ENCODE assay signal across 8 mouse cellular contexts in genomic region chr13:98814275-98815040, GRCm38 (mm10). TPM values are rescaled to one million over a fixed set of nuclear protein-coding genes. Genes with fewer than 3 reads are reported as not detected.
DNase-seq lines count a peak whose midpoint lies in the region; ATAC-seq and TF ChIP-seq lines count a peak whose summit lies in the region.

No protein-coding gene starts in this region.

- H3K4me3 ChIP-seq in heart, adult 2 months: peak overlapping the region; percentile 93
- peak overlapping the region; percentile 95 for H3K4me3 ChIP-seq in kidney, adult 2 months (ENCODE audit: insufficient read depth, low read depth, low read length)
- H3K4me3 ChIP-seq in liver, embryonic 12.5 days: peak overlapping the region; percentile 99

- WGBS in heart, adult 2 months: under 1% methylated on average over 80 of the region's 81 CpGs
- WGBS in kidney, adult 2 months: under 1% methylated on average over 81 of the region's 81 CpGs
- whole genome bisulfite sequencing in liver, embryonic 12.5 days (ENCODE audit: insufficient replicate concordance): under 1% methylated on average over 76 of the region's 81 CpGs

- peaks cover 3% of the 10 kb centered on the region for H3K79me2 ChIP-seq in heart, adult 2 months (replicated peaks; ENCODE audit: control insufficient read depth, insufficient read depth, low read length)

- DNase-seq in 3134 (ENCODE audit: extremely low read depth, insufficient read length, low spot score): peak; percentile 72
- peak; percentile 63 for DNase-seq in NIH3T3 (ENCODE audit: low read depth)
- DNase-seq in embryo, embryonic 10.5 days (ENCODE audit: low spot score): peak; percentile 66
- peak; percentile 80 to 82 for DNase-seq in heart, adult 2 months
- peak; percentile 72 for DNase-seq in kidney, adult 2 months
- DNase-seq in naive thymus-derived CD4-positive, alpha-beta T cell, adult 2 months (ENCODE audit: low read depth): peak; percentile 69
- peak; percentile 21 to 34 for DNase-seq in thymus, adult 18-20 months

- ATAC-seq in liver, embryonic 12.5 days: peak; percentile 31

- no peak for TF ChIP-seq EP300 in heart, adult 2 months (IDR thresholded peaks at IDR 0.05; ENCODE audit: insufficient read depth, low read depth, low read length)

- intact Hi-C loops in heart, adult 2 months (cut with DNase I): loop anchor here (2.0 to 5.0 kb wide), 2 partner anchors 42 to 112 kb away; partner anchors contain the start of gene Tnpo1

- H3K9me3 ChIP-seq in liver, embryonic 12.5 days (replicated peaks): no peaks in the 10 kb centered on the region

- peak overlapping the region; percentile 97 for H3K27ac ChIP-seq in heart, adult 2 months
- H3K27ac ChIP-seq in kidney, adult 2 months (ENCODE audit: insufficient read depth, low read depth, low read length): peak overlapping the region; percentile 97
- H3K27ac ChIP-seq in liver, embryonic 12.5 days: peak overlapping the region; percentile 99

- H3K4me1 ChIP-seq in heart, adult 2 months (ENCODE audit: control insufficient read depth, insufficient read depth, low read length): peaks cover 8% of the 10 kb centered on the region
- peaks cover 31% of the 10 kb centered on the region for H3K4me1 ChIP-seq in kidney, adult 2 months (ENCODE audit: control insufficient read depth, insufficient read depth, low read length)
- H3K4me1 ChIP-seq in liver, embryonic 12.5 days: peaks cover 41% of the 10 kb centered on the region

- peak overlapping the region; percentile 94 for H3K9ac ChIP-seq in heart, adult 2 months (ENCODE audit: low read depth, low read length)
- H3K9ac ChIP-seq in liver, embryonic 12.5 days: peak overlapping the region; percentile 100

- TF ChIP-seq CTCF in heart, adult 2 months (IDR thresholded peaks at IDR 0.05): no peak
- no peak for TF ChIP-seq CTCF in kidney, adult 2 months (conservative IDR thresholded peaks at IDR 0.05; ENCODE audit: insufficient read depth, insufficient read length, low read depth, low read length)

- H3K4me2 ChIP-seq in liver, embryonic 12.5 days: peak overlapping the region; percentile 68

- TF ChIP-seq POLR2A in heart, adult 2 months (IDR thresholded peaks at IDR 0.05; ENCODE audit: insufficient read depth, low read depth, low read length): no peak
- no peak for TF ChIP-seq POLR2A in kidney, adult 2 months (IDR thresholded peaks at IDR 0.05; ENCODE audit: low read depth, low read length)

- no peaks in the 10 kb centered on the region for H3K27me3 ChIP-seq in heart, adult 2 months (ENCODE audit: control insufficient read depth, insufficient read depth, low read length)
- H3K27me3 ChIP-seq in kidney, adult 2 months (replicated peaks; ENCODE audit: control insufficient read depth, insufficient read depth, low read length): no peaks in the 10 kb centered on the region
- H3K27me3 ChIP-seq in liver, embryonic 12.5 days (replicated peaks): no peaks in the 10 kb centered on the region

- H3K36me3 ChIP-seq in heart, adult 2 months (ENCODE audit: control insufficient read depth, insufficient read depth, low read length): peaks cover 12% of the 10 kb centered on the region
- no peaks in the 10 kb centered on the region for H3K36me3 ChIP-seq in kidney, adult 2 months (ENCODE audit: control insufficient read depth, insufficient read depth, low read length)
- H3K36me3 ChIP-seq in liver, embryonic 12.5 days: no peaks in the 10 kb centered on the region

RNA-seq across cellular contexts. Expression of gene Fcho2, which starts 0.8 kb away (rescaled TPM):
- total RNA-seq in heart, adult 2 months (2021): 10 to 100 TPM; 35.4 to 37.6 TPM
- polyA plus RNA-seq in heart, adult 2 months (2012; rRNA removed): 11.8 and 17.0 TPM in 2 replicates
- 17.5 and 17.8 TPM in 2 replicates for polyA plus RNA-seq in kidney, adult 2 months (2012; rRNA removed)
- polyA plus RNA-seq in liver, embryonic 12.5 days (2016; fragmentation: Nextera tagmentation; extraction: Ambion mirVana): 27.4 and 29.4 TPM in 2 replicates

Comparison
In these comparisons a context has a peak if more than half of its experiments do, and no peak if none do; other contexts are left out.
1. Peak in every context shown above with its lines: DNase-seq, ATAC-seq, H3K4me3 ChIP-seq and H3K27ac ChIP-seq.
2. DNase-seq: peak in every context shown above with its lines; median percentile 81 in heart, adult 2 months; 72 in 3134; 72 in kidney, adult 2 months; 69 in naive thymus-derived CD4-positive, alpha-beta T cell, adult 2 months; 66 in embryo, embryonic 10.5 days; 63 in NIH3T3; 28 in thymus, adult 18-20 months.